Mouse (Mus musculus) small intestine, adult 2 months (tissue): ENCODE results near the gene Spata31d1a. TPM values are rescaled to one million over a fixed set of nuclear protein-coding genes. Genes with fewer than 3 reads are reported as not detected.

Experiments used
- H3K27ac ChIP-seq: fragments of 200-500 bp; 2 replicates; pipeline ENCODE4 v1.5.1; 2012; ENCODE audit warnings: low read depth, low read length, control low read depth, inconsistent platforms; ENCODE audit not compliant: insufficient read depth
- H3K27me3 ChIP-seq: fragments of 200-500 bp; 2 replicates; pipeline ENCODE4 v1.6.1; 2012; ENCODE audit warnings: mild to moderate bottlenecking, moderate library complexity, low read length, inconsistent platforms; ENCODE audit not compliant: control insufficient read depth, insufficient read depth
- H3K36me3 ChIP-seq: fragments of 200-500 bp; 2 replicates; pipeline ENCODE4 v1.6.1; 2012; ENCODE audit warnings: mild to moderate bottlenecking, low read length, control low read depth, inconsistent platforms; ENCODE audit not compliant: control insufficient read depth, insufficient read depth
- H3K4me1 ChIP-seq: fragments of 200-500 bp; 2 replicates; pipeline ENCODE4 v1.6.1; 2012; ENCODE audit warnings: low read length, inconsistent platforms, mixed read lengths; ENCODE audit not compliant: control insufficient read depth, insufficient read depth, insufficient read length
- H3K4me3 ChIP-seq: fragments of 200-500 bp; 2 replicates; pipeline ENCODE4 v1.5.1; 2012; ENCODE audit warnings: low read depth, mild to moderate bottlenecking, control low read depth, inconsistent platforms, low read length, moderate library complexity
- CTCF ChIP-seq: fragments of 200-500 bp; IDR thresholded peaks from 2 replicates; pipeline ENCODE4 v1.5.1; 2012; ENCODE audit warnings: low read depth, mild to moderate bottlenecking, control low read depth, inconsistent platforms, low read length, moderate library complexity, mixed read lengths; ENCODE audit not compliant: insufficient replicate concordance, insufficient read length; ENCODE audit errors: extremely low read depth
- POLR2A ChIP-seq: fragments of 200-500 bp; IDR thresholded peaks from 2 replicates; pipeline ENCODE4 v1.6.1; 2012; ENCODE audit warnings: low read depth, mild to moderate bottlenecking, control low read depth, inconsistent platforms, low read length, moderate library complexity
- WGBS: fragments of 180-500 bp; shearing (Covaris S2); methylation state at CpG from one replicate; pipeline ENCODE4 v1.1.7; 2018; 5-methylcytosine and 5-hydroxymethylcytosine counted together
- polyA plus RNA-seq: library from polyadenylated mRNA; depleted of rRNA; stranded (reverse); fragments of >200 nt; gene quantifications from 2 replicates; pipeline ENCODE4 v1.2.3, GENCODE M21; 2012; rRNA removed

The Spata31d1a gene
- not detected in 2 replicates for polyA plus RNA-seq

GRCm38 (mm10) chr13:59710230-59710629, at the start of gene Spata31d1a:
TSS of gene Spata31d1a (minus strand) at chr13:59710330.
- Histone ChIP-seq H3K27me3 (no peaks in the 10 kb centered on the region), H3K4me3 (no peak within 1 kb of the TSS), H3K27ac (no peak within 1 kb of the TSS), H3K4me1 (no peaks in the 10 kb centered on the region), H3K36me3 (no peaks in the 10 kb centered on the region)
- WGBS, result 88% methylated on average over 15 of the region's 15 CpGs
- TF ChIP-seq POLR2A, result no peak
- TF ChIP-seq CTCF, result no peak

GRCm38 (mm10) chr13:59756906-59757305, 46.8 kb upstream of the Spata31d1a start:
- no peaks in the 10 kb centered on the region for H3K4me1 ChIP-seq
- no peak for TF ChIP-seq POLR2A
- TF ChIP-seq CTCF, result no peak
- WGBS, result 96% methylated on average over 7 of the region's 7 CpGs

GRCm38 (mm10) chr13:59750310-59750709, 40.2 kb upstream of the Spata31d1a start:
- no peaks in the 10 kb centered on the region for H3K4me1 ChIP-seq
- H3K36me3 ChIP-seq, result peaks cover 10% of the 10 kb centered on the region
- TF ChIP-seq POLR2A (no peak), CTCF (no peak)
- no peak overlapping the region for H3K4me3 ChIP-seq
- WGBS, result 80% methylated on average over 12 of the region's 12 CpGs
- no peaks in the 10 kb centered on the region for H3K27me3 ChIP-seq
- H3K27ac ChIP-seq, result no peak overlapping the region

More at GRCm38 (mm10) chr13:59756906-59757305, 46.8 kb upstream of the Spata31d1a start:
- H3K4me3 ChIP-seq, result no peak overlapping the region
- H3K27me3 ChIP-seq, result no peaks in the 10 kb centered on the region
- H3K36me3 ChIP-seq, result peaks cover 44% of the 10 kb centered on the region
- H3K27ac ChIP-seq, result no peak overlapping the region

- no peak within 1 kb of the TSS for H3K4me3 ChIP-seq
- no peak for TF ChIP-seq CTCF
- TF ChIP-seq POLR2A, result no peak
- H3K27ac ChIP-seq, result no peak within 1 kb of the TSS
- no peaks in the 10 kb centered on the region for H3K36me3 ChIP-seq
- no peaks in the 10 kb centered on the region for H3K4me1 ChIP-seq
- H3K27me3 ChIP-seq, result no peaks in the 10 kb centered on the region
- 76% methylated on average over 9 of the region's 9 CpGs for WGBS
Measured at GRCm38 (mm10) chr13:59746711-59747110, 36.6 kb upstream of the Spata31d1a start, which contains the start of gene 1700014D04Rik. TSS of gene 1700014D04Rik (minus strand) at chr13:59746752.

- H3K4me1 ChIP-seq, result no peaks in the 10 kb centered on the region
- no peak overlapping the region for H3K27ac ChIP-seq
- 77% methylated on average over 6 of the region's 6 CpGs for WGBS
- H3K4me3 ChIP-seq, result no peak overlapping the region
- no peaks in the 10 kb centered on the region for H3K27me3 ChIP-seq
- no peaks in the 10 kb centered on the region for H3K36me3 ChIP-seq
- no peak for TF ChIP-seq CTCF
- no peak for TF ChIP-seq POLR2A
Measured at GRCm38 (mm10) chr13:59746164-59746563, 36.0 kb upstream of the Spata31d1a start.

- no peaks in the 10 kb centered on the region for H3K27me3 ChIP-seq
- WGBS, result 80% methylated on average over 6 of the region's 6 CpGs
- no peaks in the 10 kb centered on the region for H3K36me3 ChIP-seq
- H3K4me1 ChIP-seq, result no peaks in the 10 kb centered on the region
- no peak overlapping the region for H3K4me3 ChIP-seq
- no peak for TF ChIP-seq CTCF
- TF ChIP-seq POLR2A, result no peak
- no peak overlapping the region for H3K27ac ChIP-seq
Measured at GRCm38 (mm10) chr13:59745462-59745861, 35.3 kb upstream of the Spata31d1a start.

GRCm38 (mm10) chr13:59741697-59742096, 31.6 kb upstream of the Spata31d1a start:
- H3K4me1 ChIP-seq, result no peaks in the 10 kb centered on the region
- 59% methylated on average over 10 of the region's 10 CpGs for WGBS
- no peak for TF ChIP-seq POLR2A
- TF ChIP-seq CTCF, result peak; percentile 26; the same call in 1 of the 2 replicates
- H3K36me3 ChIP-seq, result no peaks in the 10 kb centered on the region
- H3K27ac ChIP-seq, result no peak overlapping the region
- no peak overlapping the region for H3K4me3 ChIP-seq
- no peaks in the 10 kb centered on the region for H3K27me3 ChIP-seq

- TF ChIP-seq POLR2A, result no peak
- TF ChIP-seq CTCF, result no peak
- Histone ChIP-seq H3K4me1 (no peaks in the 10 kb centered on the region), H3K4me3 (no peak overlapping the region), H3K36me3 (no peaks in the 10 kb centered on the region), H3K27ac (no peak overlapping the region), H3K27me3 (no peaks in the 10 kb centered on the region)
- 77% methylated on average over 11 of the region's 11 CpGs for WGBS
Measured at GRCm38 (mm10) chr13:59741096-59741495, 31.0 kb upstream of the Spata31d1a start.
